Comparison of ENCODE assay signal across 9 mouse cellular contexts in genomic region chr16:65562864-65563206, GRCm38 (mm10). TPM values are rescaled to one million over a fixed set of nuclear protein-coding genes. Genes with fewer than 3 reads are reported as not detected.
A peak's percentile ranks its signal among the peaks of the same experiment; 100 is the strongest.
DNase-seq lines count a peak whose midpoint lies in the region; ATAC-seq and TF ChIP-seq lines count a peak whose summit lies in the region.
"Had no signal": no experiment of that assay in that cellular context is flagged by ENCODE, and none has a peak within 500 bp of the region (broad histone marks: within the 10 kb centered on the region; RNA-seq: fewer than 3 reads in every experiment).

No protein-coding gene starts in this region.

- no peaks in the 10 kb centered on the region for H3K27me3 ChIP-seq in heart, embryonic 11.5 days (ENCODE audit: control insufficient read depth, insufficient read depth, low read length)
- no peaks in the 10 kb centered on the region for H3K27me3 ChIP-seq in E14TG2a.4 (ENCODE audit: insufficient read depth, low read length)
- no peaks in the 10 kb centered on the region for H3K27me3 ChIP-seq in forebrain, embryonic 13.5 days
- no peaks in the 10 kb centered on the region for H3K27me3 ChIP-seq in liver, embryonic 15.5 days

- no peak for TF ChIP-seq CTCF in E14TG2a.4 (conservative IDR thresholded peaks at IDR 0.05; ENCODE audit: low read length)

- H3K9me3 ChIP-seq in heart, embryonic 11.5 days (replicated peaks; ENCODE audit: control insufficient read depth, low read length) = no peaks in the 10 kb centered on the region
- no peaks in the 10 kb centered on the region for H3K9me3 ChIP-seq in E14TG2a.4 (ENCODE audit: low read length)
- no peaks in the 10 kb centered on the region for H3K9me3 ChIP-seq in forebrain, embryonic 13.5 days (replicated peaks)
- no peaks in the 10 kb centered on the region for H3K9me3 ChIP-seq in liver, embryonic 15.5 days (replicated peaks)

- intact Hi-C loops in heart, postnatal 14 days (cut with DNase I) = no loop called here
- intact Hi-C loops in left cerebral cortex, postnatal 10 days (cut with DNase I) = no loop called here

- peak overlapping the region; percentile 97 for H3K4me3 ChIP-seq in heart, embryonic 11.5 days (ENCODE audit: low read depth, low read length)
- peak overlapping the region; percentile 94 for H3K4me3 ChIP-seq in E14TG2a.4 (replicated peaks; ENCODE audit: low read length)
- peak overlapping the region; percentile 89 for H3K4me3 ChIP-seq in forebrain, embryonic 13.5 days
- peak overlapping the region; percentile 80 for H3K4me3 ChIP-seq in liver, embryonic 15.5 days (replicated peaks)

- peak; percentile 66 for ATAC-seq in heart, embryonic 11.5 days (replicated peaks; ENCODE audit: insufficient number of reproducible peaks, low FRiP score, low TSS enrichment)
- ATAC-seq in forebrain, embryonic 13.5 days = peak; percentile 79
- ATAC-seq in liver, embryonic 15.5 days (ENCODE audit: insufficient read depth) = peak; percentile 60

- H3K4me1 ChIP-seq in heart, embryonic 11.5 days (ENCODE audit: control insufficient read depth, insufficient read depth, low read length) = no peaks in the 10 kb centered on the region
- peaks cover 14% of the 10 kb centered on the region for H3K4me1 ChIP-seq in E14TG2a.4 (replicated peaks; ENCODE audit: low read depth, low read length)
- H3K4me1 ChIP-seq in forebrain, embryonic 13.5 days = peaks cover 9% of the 10 kb centered on the region; the same call in 1 of the 2 replicates
- peaks cover 21% of the 10 kb centered on the region for H3K4me1 ChIP-seq in liver, embryonic 15.5 days (replicated peaks)

- H3K27ac ChIP-seq in heart, embryonic 11.5 days (ENCODE audit: low read depth, low read length) = no peak overlapping the region
- H3K27ac ChIP-seq in forebrain, embryonic 13.5 days = no peak overlapping the region
- H3K27ac ChIP-seq in liver, embryonic 15.5 days (replicated peaks) = no peak overlapping the region

- DNase-seq in heart, postnatal 14 days = no peak
- no peak for DNase-seq in ovary, postnatal 14 days (ENCODE audit: low spot score)
- no peak for DNase-seq in frontal cortex, postnatal 36 days (ENCODE audit: low spot score in 2 of 2)
- DNase-seq in left cerebral cortex, postnatal 10 days (ENCODE audit: extremely low spot score in 1 of 2, low spot score in 2 of 2) = no peak

- peak overlapping the region; percentile 92 for H3K9ac ChIP-seq in heart, embryonic 11.5 days (ENCODE audit: low read depth, low read length)
- peak overlapping the region; percentile 79 for H3K9ac ChIP-seq in forebrain, embryonic 13.5 days
- peak overlapping the region; percentile 74 for H3K9ac ChIP-seq in liver, embryonic 15.5 days

- WGBS in heart, embryonic 11.5 days (ENCODE audit: insufficient replicate concordance) = 0% methylated on average over 10 of the region's 10 CpGs
- 1% methylated on average over 10 of the region's 10 CpGs for WGBS in forebrain, embryonic 13.5 days
- WGBS in liver, embryonic 15.5 days (ENCODE audit: insufficient replicate concordance) = under 1% methylated on average over 10 of the region's 10 CpGs

- peak overlapping the region; percentile 86 for H3K4me2 ChIP-seq in heart, embryonic 11.5 days
- H3K4me2 ChIP-seq in forebrain, embryonic 13.5 days = peak overlapping the region; percentile 86
- peak overlapping the region; percentile 82 for H3K4me2 ChIP-seq in liver, embryonic 15.5 days

- H3K36me3 ChIP-seq in heart, embryonic 11.5 days (ENCODE audit: control insufficient read depth, insufficient read depth, low read length) = no peaks in the 10 kb centered on the region
- no peaks in the 10 kb centered on the region for H3K36me3 ChIP-seq in E14TG2a.4 (ENCODE audit: insufficient read depth, low read length)
- no peaks in the 10 kb centered on the region for H3K36me3 ChIP-seq in forebrain, embryonic 13.5 days (ENCODE audit: poor library complexity, severe bottlenecking)
- no peaks in the 10 kb centered on the region for H3K36me3 ChIP-seq in liver, embryonic 15.5 days (replicated peaks)

RNA-seq across cellular contexts. Expression of gene Chmp2b, which starts 0.3 kb away (rescaled TPM):
- polyA plus RNA-seq in heart, embryonic 11.5 days (2014; fragmentation: Nextera tagmentation; extraction: Ambion mirVana) = 43.2 and 51.7 TPM in 2 replicates
- 10 to 100 TPM; 50.2 to 52.3 TPM for total RNA-seq in heart, postnatal 14 days (2021)
- polyA plus RNA-seq in forebrain, embryonic 13.5 days (2015; fragmentation: Nextera tagmentation; extraction: Ambion mirVana) = 32.6 and 35.2 TPM in 2 replicates
- 16.6 and 17.4 TPM in 2 replicates for polyA plus RNA-seq in liver, embryonic 15.5 days (2015; fragmentation: Nextera tagmentation; extraction: Ambion mirVana)
- total RNA-seq in left cerebral cortex, postnatal 10 days (2021) = 10 to 100 TPM; 84.8 to 86.0 TPM

RNA-seq across cellular contexts. Expression of gene Pou1f1, which starts 42.5 kb away (rescaled TPM):
- polyA plus RNA-seq in heart, embryonic 11.5 days (2014; fragmentation: Nextera tagmentation; extraction: Ambion mirVana) = not detected in 2 replicates
- total RNA-seq in heart, postnatal 14 days (2021) = not detected
- polyA plus RNA-seq in forebrain, embryonic 13.5 days (2015; fragmentation: Nextera tagmentation; extraction: Ambion mirVana) = not detected in 2 replicates
- polyA plus RNA-seq in liver, embryonic 15.5 days (2015; fragmentation: Nextera tagmentation; extraction: Ambion mirVana) = not detected in 2 replicates
- total RNA-seq in left cerebral cortex, postnatal 10 days (2021) = not detected
- polyA plus RNA-seq: gonadal fat pad, adult 2 months had no signal
